Mouse (Mus musculus) liver (tissue): ENCODE data around the gene Tbc1d16.

Source experiments
- DNase-seq: peaks from one replicate; pipeline ENCODE4 v3.0.0-alpha.2; 2020; ENCODE audit warnings: mixed read lengths

The Tbc1d16 gene

DNA sequence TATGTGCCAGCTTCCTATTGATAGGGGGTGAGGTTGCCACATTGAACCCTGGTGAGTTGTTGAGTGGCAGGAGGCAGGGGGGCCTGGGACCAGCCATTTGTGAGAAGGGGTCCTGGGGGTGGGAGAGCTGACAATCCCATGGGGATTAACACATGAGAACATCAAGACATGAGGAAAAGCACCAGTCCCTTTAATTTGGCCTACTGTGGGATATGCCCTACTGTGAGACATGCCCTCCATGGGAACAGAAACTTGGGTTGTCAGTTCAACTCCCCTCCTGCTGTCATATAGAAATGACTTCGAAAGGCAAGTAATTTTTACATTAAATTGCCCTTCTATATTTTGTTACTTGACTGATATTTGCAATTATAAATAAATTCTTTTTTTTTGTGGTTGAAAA, 59.4 kb downstream of the Tbc1d16 start:
- DNase-seq = no peak

- no peak for DNase-seq
Measured at GRCm38 (mm10) chr11:119165995-119166394, 62.3 kb downstream of the Tbc1d16 start.

DNA sequence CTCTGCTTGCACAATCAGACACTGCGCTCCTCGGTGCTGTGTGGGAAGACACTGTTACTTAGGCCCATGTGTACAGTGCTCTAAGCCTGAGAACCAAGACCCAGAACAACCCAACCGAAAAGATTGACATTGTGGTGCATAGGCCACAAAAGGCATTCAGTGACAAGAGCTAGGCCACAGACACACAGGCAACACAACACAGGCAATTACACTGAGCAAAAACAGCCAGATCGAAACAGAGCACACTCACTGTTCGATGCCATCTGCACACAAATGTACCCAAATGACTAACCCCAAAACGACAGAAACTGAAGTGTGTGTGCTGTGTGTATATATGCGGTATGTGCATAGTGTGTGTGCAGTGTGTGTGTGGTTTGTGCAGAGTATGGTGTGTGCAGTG, 63.9 kb downstream of the Tbc1d16 start:
- no peak for DNase-seq

DNA sequence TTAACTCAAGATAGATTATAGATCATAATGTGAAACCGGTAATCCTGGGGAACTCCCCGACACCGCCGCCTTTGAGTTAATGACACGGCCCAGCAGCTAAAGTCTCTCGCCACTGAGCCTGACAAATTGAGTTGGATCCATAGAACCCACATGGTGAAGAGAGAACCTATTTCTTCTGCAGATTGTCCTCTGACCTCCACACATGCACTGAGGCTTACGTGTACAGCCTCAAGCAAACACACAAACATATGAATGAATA, 64.6 kb downstream of the Tbc1d16 start:
- DNase-seq = no peak

GRCm38 (mm10) chr11:119162959-119163733, 65.2 kb downstream of the Tbc1d16 start:
- no peak for DNase-seq

DNA sequence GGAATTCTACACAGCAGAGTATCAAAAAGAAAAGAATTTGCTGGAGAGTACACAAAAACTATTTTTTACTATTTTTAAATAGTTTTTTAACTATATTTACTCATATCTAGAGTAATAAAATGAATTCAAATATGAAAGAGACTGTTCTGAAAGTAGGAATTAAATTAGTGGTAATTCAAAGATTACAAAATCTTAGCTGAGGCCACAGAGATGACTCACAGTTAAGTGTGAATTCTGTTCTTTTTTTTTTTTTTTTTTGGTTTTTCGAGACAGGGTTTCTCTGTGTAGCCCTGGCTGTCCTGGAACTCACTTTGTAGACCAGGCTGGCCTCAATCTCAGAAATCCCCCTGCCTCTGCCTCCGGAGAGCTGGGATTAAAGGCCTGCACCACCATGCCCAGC, 66.6 kb downstream of the Tbc1d16 start:
- DNase-seq = no peak

DNA sequence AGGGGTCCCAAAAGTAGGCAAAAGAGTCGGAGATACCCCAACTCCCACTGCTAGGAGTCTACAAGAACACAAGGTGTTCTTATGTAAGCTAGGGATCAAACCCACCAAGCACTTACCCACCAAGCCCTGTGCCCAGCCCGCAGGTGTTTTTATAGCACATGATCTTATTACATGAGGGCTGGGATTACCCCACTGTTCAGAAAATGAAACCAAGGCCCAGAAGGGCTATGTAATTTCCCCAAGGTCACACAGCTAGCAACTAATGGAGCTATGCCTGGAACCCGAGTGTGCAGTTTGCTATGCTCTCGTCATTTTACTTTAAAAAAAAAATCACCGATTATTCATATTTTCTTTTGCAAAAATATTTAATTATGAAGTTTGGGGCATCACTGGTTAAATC, 68.2 kb downstream of the Tbc1d16 start:
- no peak for DNase-seq

- peak; percentile 77 for DNase-seq
Measured at GRCm38 (mm10) chr11:119159496-119159895, 68.8 kb downstream of the Tbc1d16 start.

DNA sequence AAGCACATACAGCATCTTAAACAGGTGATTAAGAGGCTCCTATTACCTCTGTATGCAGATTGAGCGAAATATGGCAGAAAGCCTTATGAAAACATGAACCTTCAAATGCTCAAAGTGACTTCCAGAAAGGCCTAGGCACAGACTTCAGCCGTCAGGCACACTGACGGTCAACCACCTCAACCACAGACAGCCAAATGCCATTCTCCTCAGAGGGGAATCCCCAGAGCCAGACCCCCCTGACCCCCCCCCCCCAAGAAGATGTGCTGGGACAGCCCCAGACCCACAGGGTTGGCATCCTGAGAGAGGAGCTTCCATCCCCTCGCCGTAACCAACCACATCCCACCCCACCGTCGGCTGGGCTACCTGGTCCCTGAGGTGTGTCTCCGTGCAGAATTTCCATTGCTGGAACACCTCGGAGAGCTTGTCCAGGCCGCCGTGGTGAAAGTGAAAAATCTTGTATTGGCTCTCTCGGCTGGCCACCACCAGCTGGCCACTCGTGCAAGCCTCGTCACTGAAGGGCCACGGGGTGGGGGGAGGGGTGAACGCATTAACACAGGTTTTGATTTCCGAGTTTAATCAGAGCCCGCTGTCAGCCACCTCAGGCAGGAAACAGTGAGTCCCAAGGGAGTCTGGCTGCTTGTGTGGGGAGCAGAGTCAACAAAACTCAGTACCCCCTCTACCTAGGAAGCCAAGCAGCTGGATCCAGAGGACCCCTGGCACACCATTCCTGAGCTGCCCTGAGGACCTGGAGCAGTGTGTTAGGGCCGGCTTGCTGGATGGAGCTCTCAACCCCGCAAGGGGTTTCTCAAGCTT, 70.7 kb downstream of the Tbc1d16 start:
- DNase-seq = no peak

DNA sequence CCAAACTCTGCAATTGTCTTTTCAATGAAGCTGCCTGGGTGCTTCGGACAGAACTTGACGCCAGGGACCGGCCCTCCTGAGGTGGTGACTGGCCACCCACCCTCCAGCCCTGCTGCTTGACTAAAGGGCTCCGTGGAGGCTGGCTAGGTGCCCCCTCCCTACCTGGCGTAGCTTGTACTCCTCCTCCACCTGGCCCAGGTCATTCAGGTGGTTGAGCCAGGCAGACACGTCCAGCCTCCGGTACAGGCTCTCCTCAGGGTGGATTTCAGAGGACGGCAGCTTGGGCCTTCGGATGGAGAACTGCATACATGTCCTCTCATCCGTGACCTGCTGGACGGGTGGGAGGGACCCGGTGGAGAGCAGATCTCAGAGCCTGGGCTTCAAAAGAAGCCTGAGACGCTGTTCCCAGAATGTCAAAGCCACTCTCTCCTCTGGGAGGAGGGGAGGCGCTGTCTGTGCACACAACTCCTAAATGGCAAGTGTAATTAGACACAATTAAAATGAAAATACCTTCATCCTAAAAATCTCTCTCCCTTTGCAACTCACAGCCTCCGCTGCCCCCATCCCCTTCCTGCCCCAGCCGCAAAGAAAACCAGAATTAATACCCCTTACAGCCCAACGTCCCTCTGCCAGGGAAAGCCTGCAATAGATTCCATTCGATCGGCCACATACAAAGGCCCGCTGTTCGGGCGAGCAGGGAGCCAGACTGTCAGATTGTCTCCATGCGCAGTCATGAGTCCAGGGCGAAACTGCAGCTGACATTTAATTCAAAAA, 71.6 kb downstream of the Tbc1d16 start:
- DNase-seq = no peak

- no peak for DNase-seq
Measured at GRCm38 (mm10) chr11:119155638-119156480, 72.4 kb downstream of the Tbc1d16 start.

- DNase-seq = no peak
Measured at GRCm38 (mm10) chr11:119152321-119152831, 75.9 kb downstream of the Tbc1d16 start.

DNA sequence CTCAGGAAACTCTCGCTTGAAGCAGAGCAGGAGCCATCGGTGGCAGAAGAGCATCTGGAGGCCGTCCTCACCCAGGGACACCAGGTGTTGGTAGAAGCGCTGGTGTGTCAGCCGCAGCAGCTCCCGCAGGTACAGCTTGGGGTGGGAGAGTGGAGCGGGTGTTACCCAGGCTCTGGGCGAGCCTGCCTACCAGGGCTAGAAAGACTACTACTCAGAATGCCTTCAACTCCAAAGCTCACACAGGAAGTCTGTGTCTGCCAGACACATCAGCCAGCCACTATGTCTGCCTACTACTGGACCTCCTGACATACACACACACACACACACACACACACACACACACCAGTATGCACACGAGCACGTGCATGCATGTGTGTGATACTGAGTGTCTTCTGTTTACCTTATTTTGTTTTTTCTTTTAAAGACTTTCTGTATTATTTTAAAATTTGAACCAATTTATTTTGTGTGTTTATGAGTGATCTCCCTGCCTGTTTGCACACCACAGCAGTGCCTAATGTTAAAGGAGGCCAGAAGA, 77.2 kb downstream of the Tbc1d16 start:
- DNase-seq = no peak

GRCm38 (mm10) chr11:119150442-119150841, 77.9 kb downstream of the Tbc1d16 start:
- no peak for DNase-seq

DNA sequence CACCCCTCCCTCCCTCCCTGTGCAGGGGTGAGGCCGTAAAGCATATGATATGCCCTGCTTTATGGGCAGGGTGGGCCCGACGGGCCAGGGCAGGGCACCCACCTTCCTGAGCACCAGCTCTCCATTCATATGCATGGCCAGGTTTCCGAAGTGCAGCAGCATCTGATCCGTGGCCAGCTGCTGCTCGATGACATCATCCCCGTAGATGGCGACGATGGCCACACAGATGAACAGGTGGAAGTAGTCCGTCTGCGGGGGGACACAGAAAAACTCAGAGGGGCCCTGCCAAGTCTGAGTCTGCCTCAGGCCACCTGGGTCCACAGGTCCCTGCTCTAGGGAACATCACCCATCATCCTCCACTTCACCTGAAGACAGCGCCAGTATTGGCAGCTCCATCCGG, 79.5 kb downstream of the Tbc1d16 start:
- no peak for DNase-seq

DNA sequence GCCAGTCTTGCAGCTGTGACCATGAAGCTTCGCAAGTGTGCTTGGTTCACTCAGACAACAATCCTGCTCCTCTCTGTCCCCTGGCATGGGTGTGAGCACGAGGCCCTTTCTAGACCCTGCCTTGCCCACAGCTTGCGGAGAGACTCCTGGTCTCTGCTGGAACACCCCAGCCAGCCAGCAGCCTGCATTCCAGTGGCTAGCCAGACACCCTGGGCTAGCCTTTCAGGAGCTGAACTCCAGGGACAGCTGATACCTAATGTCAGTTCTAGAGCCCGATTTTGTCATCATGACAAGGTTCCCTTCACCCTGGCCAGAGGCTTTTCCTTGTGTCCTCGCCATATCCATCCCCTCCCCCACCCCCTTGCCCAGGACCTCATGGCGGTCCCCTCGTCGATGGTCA, 81.1 kb downstream of the Tbc1d16 start:
- no peak for DNase-seq

GRCm38 (mm10) chr11:119146140-119146539, 82.2 kb downstream of the Tbc1d16 start:
- DNase-seq = peak; percentile 50

GRCm38 (mm10) chr11:119144801-119145475, 83.4 kb downstream of the Tbc1d16 start:
- DNase-seq = no peak

- no peak for DNase-seq
Measured at GRCm38 (mm10) chr11:119143376-119144002, 84.8 kb downstream of the Tbc1d16 start.

DNA sequence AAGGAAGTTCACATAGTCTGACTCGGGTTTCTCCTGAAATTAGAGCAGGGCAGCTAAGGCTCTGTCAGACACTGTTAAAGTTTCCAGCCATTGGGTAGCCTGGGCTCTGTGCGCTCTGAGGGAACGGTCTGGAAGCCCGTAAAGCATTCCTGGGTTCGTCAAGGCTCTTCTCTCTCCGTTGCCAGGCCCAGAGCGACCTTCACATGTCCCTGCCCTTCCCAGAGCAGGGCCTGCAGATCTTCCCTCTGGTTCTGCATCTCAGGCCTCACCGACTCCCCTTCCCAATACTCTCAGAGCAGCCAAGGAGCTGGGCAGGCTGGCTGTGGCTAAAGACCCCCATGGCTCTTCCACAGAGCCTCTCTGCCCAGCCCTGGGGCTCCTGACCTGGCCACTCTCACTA, 85.7 kb downstream of the Tbc1d16 start:
- no peak for DNase-seq

- no peak for DNase-seq
Measured at GRCm38 (mm10) chr11:119139026-119139425, 89.3 kb downstream of the Tbc1d16 start.
